Mouse (Mus musculus) Patski (cell line): Measurements from ENCODE around the gene Ccdc115. TPM values are rescaled to one million over a fixed set of nuclear protein-coding genes. Genes with fewer than 3 reads are reported as not detected.

ENCODE experiments used
- ATAC-seq: fragments of 100-300 bp; one replicate; pipeline ENCODE4 v1.8.0; 2021
- CTCF ChIA-PET: fragments of 350-600 bp; sonication (Branson Sonifier 250); formaldehyde crosslinking; loops from one replicate; lab custom pipeline; 2022; ENCODE audit warnings: inconsistent platforms; lab: Charles Lee
- POLR2A ChIA-PET: fragments of 350-600 bp; sonication (Branson Sonifier 250); formaldehyde crosslinking; loops from one replicate; lab custom pipeline; 2022; ENCODE audit warnings: antibody characterized with exemption, inconsistent platforms; lab: Charles Lee
- DNase-seq: peaks from one replicate; pipeline ENCODE4 v3.0.0-alpha.2; 2011; ENCODE audit warnings: low read depth, low spot score
- H3K27me3 ChIP-seq: fragments of 371-371 bp; one replicate; pipeline ENCODE4 v1.5.1; 2021
- CTCF ChIP-seq: fragments of 100-300 bp; IDR thresholded peaks from one replicate; pipeline ENCODE4 v1.5.1; 2021
- in situ Hi-C: fragments of 300-500 bp; cut with MboI; formaldehyde crosslinking; loops from 3 replicates; pipeline ENCODE4 v1.11.1; 2018; ENCODE audit warnings: low pct_unique_long_range_greater_than_20kb, mixed read lengths
- polyA plus RNA-seq: library from polyadenylated mRNA; unstranded; gene quantifications from one replicate; pipeline ENCODE4 v1.2.3, GENCODE M21; 2021

Ccdc115 gene
- polyA plus RNA-seq, 1 experiment from 2014 or later: 14.6 TPM

DNA sequence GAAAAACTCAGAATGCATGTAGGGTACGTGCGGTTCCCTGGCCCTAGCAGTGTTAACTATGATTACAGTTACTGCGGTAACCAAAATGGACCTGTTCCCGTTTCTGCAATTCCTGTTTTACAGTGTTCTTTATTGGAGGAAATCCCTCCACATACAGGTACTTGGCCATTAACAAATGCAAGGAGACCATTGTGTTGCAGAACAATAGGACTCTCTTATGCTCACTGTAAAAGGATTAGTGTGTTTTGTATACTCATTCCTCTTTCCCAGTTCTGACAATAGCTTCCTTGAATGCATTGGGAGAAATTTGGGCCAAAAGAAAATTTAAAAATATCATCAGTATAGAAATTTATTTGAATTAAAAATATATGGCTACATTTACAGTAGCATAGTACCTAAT, 29.0 kb upstream of the Ccdc115 start:
- DNase-seq (no peak), ATAC-seq (no peak)
- CTCF ChIA-PET: no interaction called here
- in situ Hi-C loops: no loop called here
- POLR2A ChIA-PET: no interaction called here
- no peak for TF ChIP-seq CTCF
- H3K27me3 ChIP-seq: peaks cover 8% of the 10 kb centered on the region

DNA sequence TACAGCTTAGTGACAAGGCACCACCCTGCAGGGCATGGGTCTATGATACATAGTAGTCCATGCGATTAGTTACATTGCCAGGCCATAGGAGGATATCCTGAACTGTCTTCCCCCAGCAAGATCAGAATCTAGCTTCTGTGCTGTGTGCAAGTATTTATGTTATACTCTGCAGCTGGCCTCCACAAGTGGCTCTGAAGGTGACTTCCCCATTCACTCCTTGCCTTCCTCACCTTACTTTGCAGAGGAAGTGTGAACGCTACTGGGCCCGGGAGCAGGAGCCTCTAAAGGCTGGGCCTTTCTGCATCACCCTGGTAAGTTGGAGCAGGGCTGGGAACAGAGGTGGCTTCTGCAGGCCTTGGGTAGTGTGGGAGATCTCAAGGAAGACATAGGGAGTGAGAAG, 28.6 kb upstream of the Ccdc115 start:
- POLR2A ChIA-PET: no interaction called here
- no peak for ATAC-seq
- CTCF ChIA-PET: no interaction called here
- no peak for TF ChIP-seq CTCF
- in situ Hi-C loops: no loop called here
- no peak for DNase-seq
- H3K27me3 ChIP-seq: peaks cover 8% of the 10 kb centered on the region

GRCm38 (mm10) chr1:34465445-34465844, 26.0 kb upstream of the Ccdc115 start:
- in situ Hi-C loops: no loop called here
- ChIA-PET POLR2A (no interaction called here), CTCF (interaction anchor here (0.8 kb wide), 1 partner anchor 401 kb away, joined by 3 read pairs; no protein-coding TSS in a partner anchor)
- no peak for TF ChIP-seq CTCF
- H3K27me3 ChIP-seq: no peaks in the 10 kb centered on the region
- DNase-seq (no peak), ATAC-seq (no peak)

DNA sequence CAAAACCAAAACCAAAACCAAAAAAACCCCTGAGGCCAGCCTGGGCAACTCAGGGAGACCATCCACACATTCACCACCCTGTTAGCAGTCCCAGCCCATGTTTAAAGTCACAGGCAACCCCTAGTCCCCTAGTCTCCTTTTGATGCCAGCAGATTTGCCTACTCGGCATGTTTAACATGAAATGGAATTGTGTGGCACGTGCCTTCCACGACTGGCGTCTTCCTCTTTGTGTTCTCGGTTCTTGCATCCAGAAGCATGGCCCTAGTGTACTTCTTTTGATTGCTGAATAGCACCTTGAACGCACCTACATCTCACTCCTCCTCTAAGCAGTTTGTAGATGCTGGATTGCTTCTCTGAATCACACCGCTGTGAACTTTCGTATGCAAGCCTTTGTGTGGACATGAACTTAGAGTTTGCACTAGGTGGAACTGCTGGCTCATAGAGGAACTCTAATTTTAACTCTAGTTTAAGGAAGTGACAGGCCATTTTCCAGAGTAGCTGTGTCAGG, 24.9 kb upstream of the Ccdc115 start:
- no peak for TF ChIP-seq CTCF
- ChIA-PET POLR2A (no interaction called here), CTCF (no interaction called here)
- in situ Hi-C loops: no loop called here
- DNase-seq (no peak), ATAC-seq (no peak)
- H3K27me3 ChIP-seq: no peaks in the 10 kb centered on the region

GRCm38 (mm10) chr1:34462766-34463165, 23.3 kb upstream of the Ccdc115 start:
- POLR2A ChIA-PET: no interaction called here
- TF ChIP-seq CTCF: no peak
- CTCF ChIA-PET: no interaction called here
- in situ Hi-C loops: no loop called here
- ATAC-seq (no peak), DNase-seq (no peak)
- peaks cover 2% of the 10 kb centered on the region for H3K27me3 ChIP-seq

- in situ Hi-C loops: no loop called here
- DNase-seq: no peak
- POLR2A ChIA-PET: no interaction called here
- peaks cover 9% of the 10 kb centered on the region for H3K27me3 ChIP-seq
- TF ChIP-seq CTCF: no peak
- ATAC-seq: no peak
- CTCF ChIA-PET: no interaction called here
Observed at GRCm38 (mm10) chr1:34460061-34460441, 20.6 kb upstream of the Ccdc115 start.

GRCm38 (mm10) chr1:34459284-34460060, 20.0 kb upstream of the Ccdc115 start, which contains the start of gene Ptpn18:
TSS of gene Ptpn18 (plus strand) at chr1:34459762.
- in situ Hi-C loops: no loop called here
- ATAC-seq (peak; percentile 96), DNase-seq (peak; percentile 41)
- TF ChIP-seq CTCF: no peak
- H3K27me3 ChIP-seq: peaks cover 9% of the 10 kb centered on the region
- POLR2A ChIA-PET: interaction anchor here (0.6 to 0.8 kb wide), 3 partner anchors 15 to 393 kb away, joined by 3 to 4 read pairs (median 3); no protein-coding TSS in a partner anchor
- CTCF ChIA-PET: no interaction called here

DNA sequence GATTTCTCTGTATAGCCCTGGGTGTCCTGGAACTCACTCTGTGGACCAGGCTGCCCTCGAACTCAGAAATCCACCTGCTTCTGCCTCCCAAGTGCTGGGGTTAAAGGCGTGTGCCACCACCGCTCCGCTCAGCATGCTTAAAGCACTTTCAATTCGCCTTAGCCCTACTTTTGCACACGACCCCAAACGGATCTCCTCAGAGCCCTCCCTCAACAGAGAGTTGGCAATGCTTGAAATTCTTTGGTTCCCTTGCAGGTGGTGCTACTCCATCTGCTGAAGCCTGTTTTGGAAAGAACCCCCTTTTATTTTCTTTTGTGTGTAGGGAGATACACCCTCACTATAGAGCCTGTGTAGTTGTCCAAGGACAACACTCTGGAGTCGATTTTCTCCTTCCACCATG, 19.0 kb upstream of the Ccdc115 start:
- in situ Hi-C loops: no loop called here
- DNase-seq: no peak
- CTCF ChIA-PET: no interaction called here
- TF ChIP-seq CTCF: no peak
- POLR2A ChIA-PET: interaction anchor here (0.8 kb wide), 1 partner anchor 20 kb away, joined by 4 read pairs; no protein-coding TSS in a partner anchor
- H3K27me3 ChIP-seq: peaks cover 9% of the 10 kb centered on the region
- no peak for ATAC-seq

- H3K27me3 ChIP-seq: no peaks in the 10 kb centered on the region
- POLR2A ChIA-PET: no interaction called here
- DNase-seq (no peak), ATAC-seq (no peak)
- CTCF ChIA-PET: no interaction called here
- in situ Hi-C loops: loop anchor here (25.0 kb wide), 1 partner anchor 431 kb away; no protein-coding TSS in a partner anchor
- TF ChIP-seq CTCF: no peak
Observed at GRCm38 (mm10) chr1:34443124-34443523, 3.7 kb upstream of the Ccdc115 start.

GRCm38 (mm10) chr1:34439961-34440630, 624 bp upstream of the Ccdc115 start:
- ChIA-PET CTCF (interaction anchor here (0.9 kb wide), 1 partner anchor 16 kb away, joined by 3 read pairs; no protein-coding TSS in a partner anchor), POLR2A (no interaction called here)
- H3K27me3 ChIP-seq: no peaks in the 10 kb centered on the region
- in situ Hi-C loops: loop anchor here (25.0 kb wide), 1 partner anchor 428 kb away; no protein-coding TSS in a partner anchor
- no peak for DNase-seq
- TF ChIP-seq CTCF: no peak
- peak; percentile 22 for ATAC-seq
